Mouse (Mus musculus) C2C12 (cell line): ENCODE measurements around the gene Gm21897.

Experiments used
- CEBPB ChIP-seq: IDR thresholded peaks from one replicate; pipeline ENCODE4 v1.6.1; 2011; ENCODE audit warnings: low read depth, mild to moderate bottlenecking, control low read depth, moderate library complexity
- CTCF ChIP-seq: IDR thresholded peaks from one replicate; pipeline ENCODE4 v1.5.1; 2011; ENCODE audit not compliant: control insufficient read depth, insufficient read depth, insufficient read length
- MAX ChIP-seq: IDR thresholded peaks from one replicate; pipeline ENCODE4 v1.6.1; 2011; ENCODE audit warnings: mild to moderate bottlenecking, control low read depth
- MYOG ChIP-seq: IDR thresholded peaks from one replicate; pipeline ENCODE4 v1.6.1; 2011; ENCODE audit not compliant: control insufficient read depth, insufficient read length; ENCODE audit errors: extremely low read depth
- USF1 ChIP-seq: IDR thresholded peaks from one replicate; pipeline ENCODE4 v1.6.1; 2011; ENCODE audit warnings: low read depth, mild to moderate bottlenecking, control low read depth, moderate library complexity

DNA sequence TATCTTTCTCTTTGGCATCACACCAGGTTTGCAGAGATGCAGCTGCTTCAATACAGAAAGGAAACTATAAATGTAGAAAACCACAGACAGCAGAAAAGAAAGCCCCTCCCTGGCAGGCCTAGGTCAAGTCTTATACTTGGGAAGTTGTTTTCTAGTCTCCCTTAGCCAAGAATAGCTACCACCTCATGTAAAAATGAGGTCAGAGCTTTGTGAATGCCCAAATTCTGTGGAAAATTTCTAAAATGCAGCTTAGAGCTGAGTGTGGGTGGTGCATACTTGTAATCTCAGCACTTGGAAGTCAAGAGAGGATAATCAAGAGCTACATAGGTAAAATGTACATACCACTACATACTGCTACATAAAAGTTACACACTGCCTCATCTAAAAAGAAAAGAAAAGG lies 40.5 kb downstream of the Gm21897 start:
- TF ChIP-seq CTCF (no peak), USF1 (no peak), MYOG (no peak), MAX (no peak), CEBPB (no peak)
